12 mouse cellular contexts compared by ENCODE assay signal in the genomic region with DNA sequence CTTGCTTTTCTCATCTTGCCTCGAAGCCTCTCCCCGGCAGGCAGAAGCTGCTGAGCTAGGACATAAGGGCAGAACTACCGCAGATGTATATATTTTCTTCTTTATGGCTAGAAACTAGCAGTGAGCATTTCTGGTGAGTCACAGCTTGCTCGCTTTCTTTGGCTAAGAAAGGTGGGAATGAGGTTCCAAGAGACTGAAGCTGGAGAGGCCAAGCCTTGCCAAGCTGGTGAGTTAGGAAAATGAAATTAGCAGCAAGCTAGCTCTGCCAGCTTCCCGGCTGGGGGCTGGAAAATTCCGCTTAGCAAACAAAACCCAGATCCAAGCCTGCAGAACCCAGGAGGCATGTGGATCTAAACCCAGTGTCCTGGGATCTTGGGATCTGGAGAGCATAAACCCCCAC.
DNase-seq lines count a peak whose midpoint lies in the region; ATAC-seq lines count a peak whose summit lies in the region.
"Had no signal": no experiment of that assay in that cellular context is flagged by ENCODE, and none has a peak within 500 bp of the region (broad histone marks: within the 10 kb centered on the region; RNA-seq: fewer than 3 reads in every experiment).

No protein-coding gene starts in this region.

- no peak for ATAC-seq in hindbrain, embryonic 16.5 days
- ATAC-seq: activated CD4-positive, CD25-positive, alpha-beta regulatory T cell, adult 4 months; lung, postnatal 0 days had no signal

- H3K4me1 ChIP-seq in hindbrain, embryonic 10.5 days (replicated peaks), result peaks cover 31% of the 10 kb centered on the region
- peaks cover 28% of the 10 kb centered on the region for H3K4me1 ChIP-seq in hindbrain, embryonic 16.5 days (ENCODE audit: control insufficient read depth, insufficient read depth, low read depth, low read length)
- H3K4me1 ChIP-seq in heart, embryonic 10.5 days, result no peaks in the 10 kb centered on the region

- H3K9ac ChIP-seq in hindbrain, embryonic 16.5 days (ENCODE audit: low read depth, low read length), result no peak overlapping the region

- H3K27ac ChIP-seq in hindbrain, embryonic 10.5 days, result peak overlapping the region; percentile 5; the same call in 1 of the 2 replicates
- no peak overlapping the region for H3K27ac ChIP-seq in hindbrain, embryonic 16.5 days (ENCODE audit: low read depth, low read length)
- H3K27ac ChIP-seq in heart, embryonic 10.5 days, result no peak overlapping the region

- H3K36me3 ChIP-seq in hindbrain, embryonic 10.5 days, result peaks cover 78% of the 10 kb centered on the region
- no peaks in the 10 kb centered on the region for H3K36me3 ChIP-seq in hindbrain, embryonic 16.5 days (ENCODE audit: control insufficient read depth, insufficient read depth, low read length)
- H3K36me3 ChIP-seq in heart, embryonic 10.5 days, result no peaks in the 10 kb centered on the region

- 93% methylated on average over 6 of the region's 6 CpGs for WGBS in hindbrain, embryonic 10.5 days
- WGBS in hindbrain, embryonic 16.5 days, result 62% methylated on average over 6 of the region's 6 CpGs
- WGBS in heart, embryonic 10.5 days, result 86% methylated on average over 6 of the region's 6 CpGs

- H3K27me3 ChIP-seq in hindbrain, embryonic 10.5 days (ENCODE audit: insufficient read depth, poor library complexity, severe bottlenecking), result no peaks in the 10 kb centered on the region
- no peaks in the 10 kb centered on the region for H3K27me3 ChIP-seq in hindbrain, embryonic 16.5 days (replicated peaks; ENCODE audit: control insufficient read depth, insufficient read depth, low read length)
- peaks cover 2% of the 10 kb centered on the region; the same call in 1 of the 2 replicates for H3K27me3 ChIP-seq in heart, embryonic 10.5 days (ENCODE audit: insufficient read depth, poor library complexity, severe bottlenecking)

- no peak for DNase-seq in hindbrain, embryonic 10.5 days (ENCODE audit: low spot score)
- DNase-seq in fibroblast of lung, adult 2 months (ENCODE audit: low read depth), result peak; percentile 63
- DNase-seq in layer of hippocampus, adult 9-11 months, result peak; percentile 88
- peak; percentile 57 for DNase-seq in right cerebral cortex, postnatal 14 days
- DNase-seq in heart, embryonic 10.5 days (ENCODE audit: low spot score), result no peak
- no peak for DNase-seq in thymus, postnatal 4 days
- no peak for DNase-seq in adrenal gland, postnatal 4 days (ENCODE audit: low spot score in 2 of 2)
- DNase-seq: kidney, adult 2 months; thymus, adult 18-20 months had no signal

- H3K4me2 ChIP-seq in hindbrain, embryonic 16.5 days (ENCODE audit: low read length), result no peak overlapping the region

- H3K4me3 ChIP-seq in hindbrain, embryonic 10.5 days, result no peak overlapping the region
- H3K4me3 ChIP-seq in hindbrain, embryonic 16.5 days (ENCODE audit: low read length), result no peak overlapping the region
- no peak overlapping the region for H3K4me3 ChIP-seq in heart, embryonic 10.5 days

- H3K9me3 ChIP-seq in hindbrain, embryonic 10.5 days, result no peaks in the 10 kb centered on the region
- no peaks in the 10 kb centered on the region for H3K9me3 ChIP-seq in hindbrain, embryonic 16.5 days (ENCODE audit: control insufficient read depth, low read length)
- H3K9me3 ChIP-seq in heart, embryonic 10.5 days, result no peaks in the 10 kb centered on the region

Comparison
In these comparisons a context has a peak if more than half of its experiments do, and no peak if none do; other contexts are left out.
1. DNase-seq: peak in fibroblast of lung, adult 2 months (single experiment), layer of hippocampus, adult 9-11 months (single experiment) and right cerebral cortex, postnatal 14 days (single experiment); none in hindbrain, embryonic 10.5 days (single experiment), heart, embryonic 10.5 days (single experiment), thymus, postnatal 4 days (single experiment) and adrenal gland, postnatal 4 days (0 of 2).